Mouse (Mus musculus): ENCODE results near the gene Mta1. TPM values are rescaled to one million over a fixed set of nuclear protein-coding genes. Genes with fewer than 3 reads are reported as not detected.

Gene Mta1
- polyA plus RNA-seq, 1 experiment from 2014 or later = 17.2 TPM

- peak overlapping the region; percentile 88 for H3K27ac ChIP-seq
- no peaks in the 10 kb centered on the region for H3K27me3 ChIP-seq
- no peak overlapping the region for H3K9ac ChIP-seq (replicated peaks)
- H3K4me2 ChIP-seq (replicated peaks) = no peak overlapping the region
- H3K4me1 ChIP-seq (replicated peaks) = peaks cover 47% of the 10 kb centered on the region
- no peak for ATAC-seq
- H3K9me3 ChIP-seq = no peaks in the 10 kb centered on the region
- peaks cover 51% of the 10 kb centered on the region for H3K36me3 ChIP-seq
- H3K4me3 ChIP-seq (replicated peaks) = no peak overlapping the region
- 76% methylated on average over 6 of the region's 6 CpGs for WGBS
These were observed 40.2 kb downstream of the Mta1 start for GRCm38 (mm10) chr12:113138291-113138690.

- Histone ChIP-seq H3K4me2 (replicated peaks) (peak overlapping the region; percentile 82), H3K27me3 (no peaks in the 10 kb centered on the region), H3K4me3 (replicated peaks) (peak overlapping the region; percentile 74), H3K36me3 (peaks cover 51% of the 10 kb centered on the region), H3K27ac (peak overlapping the region; percentile 88), H3K9me3 (no peaks in the 10 kb centered on the region), H3K4me1 (replicated peaks) (peaks cover 49% of the 10 kb centered on the region), H3K9ac (replicated peaks) (peak overlapping the region; percentile 81)
- WGBS = 32% methylated on average over 11 of the region's 11 CpGs
- peak; percentile 5 for ATAC-seq
These were observed 41.1 kb downstream of the Mta1 start for GRCm38 (mm10) chr12:113138901-113139864.

DNA sequence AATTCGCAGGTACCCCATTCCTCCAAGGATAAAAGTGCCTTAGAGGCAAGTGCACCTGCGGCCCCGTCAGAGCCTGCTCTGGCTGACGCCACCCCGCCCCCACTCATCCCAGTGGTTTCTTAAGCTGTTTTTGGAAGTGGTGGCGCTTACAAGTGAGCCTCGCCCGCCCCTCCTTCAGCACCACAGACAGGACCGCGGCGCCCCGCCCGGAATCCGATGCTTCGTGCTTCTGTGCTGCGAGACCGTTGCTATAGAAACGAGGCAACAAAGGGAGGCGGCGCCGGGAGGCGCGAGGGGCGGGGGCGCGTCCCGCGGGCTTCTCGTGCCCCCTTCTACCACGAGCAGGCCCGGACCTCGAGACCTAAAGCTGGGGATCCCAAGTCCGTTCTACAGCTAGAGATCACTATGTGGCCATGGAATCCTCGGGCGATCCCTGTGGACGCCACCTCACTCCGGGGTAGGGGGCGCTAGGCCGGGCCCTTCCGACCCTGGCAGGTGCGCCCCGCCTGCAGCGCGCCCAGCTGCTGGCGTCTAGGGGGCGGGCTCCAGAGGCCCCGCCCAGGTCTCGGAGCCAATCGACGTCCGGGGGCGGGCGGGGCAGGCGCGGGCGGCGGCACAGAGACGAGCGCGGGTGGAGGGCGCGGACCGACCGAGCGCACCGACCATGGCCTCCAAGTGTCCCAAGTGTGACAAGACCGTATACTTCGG, 42.0 kb downstream of the Mta1 start, which contains the start of gene Crip2:
Crip2 (plus strand) TSS at position 329 of the 708 bp plus-strand sequence.
- peak within 1 kb of the TSS; percentile 88 for H3K27ac ChIP-seq
- peak; percentile 84 for ATAC-seq
- no peaks in the 10 kb centered on the region for H3K9me3 ChIP-seq
- no peaks in the 10 kb centered on the region for H3K27me3 ChIP-seq
- H3K4me3 ChIP-seq (replicated peaks) = peak within 1 kb of the TSS; percentile 74
- peak within 1 kb of the TSS; percentile 82 for H3K4me2 ChIP-seq (replicated peaks)
- H3K4me1 ChIP-seq (replicated peaks) = peaks cover 49% of the 10 kb centered on the region
- H3K9ac ChIP-seq (replicated peaks) = peak within 1 kb of the TSS; percentile 81
- H3K36me3 ChIP-seq = peaks cover 51% of the 10 kb centered on the region
- WGBS = under 1% methylated on average over 67 of the region's 68 CpGs

DNA sequence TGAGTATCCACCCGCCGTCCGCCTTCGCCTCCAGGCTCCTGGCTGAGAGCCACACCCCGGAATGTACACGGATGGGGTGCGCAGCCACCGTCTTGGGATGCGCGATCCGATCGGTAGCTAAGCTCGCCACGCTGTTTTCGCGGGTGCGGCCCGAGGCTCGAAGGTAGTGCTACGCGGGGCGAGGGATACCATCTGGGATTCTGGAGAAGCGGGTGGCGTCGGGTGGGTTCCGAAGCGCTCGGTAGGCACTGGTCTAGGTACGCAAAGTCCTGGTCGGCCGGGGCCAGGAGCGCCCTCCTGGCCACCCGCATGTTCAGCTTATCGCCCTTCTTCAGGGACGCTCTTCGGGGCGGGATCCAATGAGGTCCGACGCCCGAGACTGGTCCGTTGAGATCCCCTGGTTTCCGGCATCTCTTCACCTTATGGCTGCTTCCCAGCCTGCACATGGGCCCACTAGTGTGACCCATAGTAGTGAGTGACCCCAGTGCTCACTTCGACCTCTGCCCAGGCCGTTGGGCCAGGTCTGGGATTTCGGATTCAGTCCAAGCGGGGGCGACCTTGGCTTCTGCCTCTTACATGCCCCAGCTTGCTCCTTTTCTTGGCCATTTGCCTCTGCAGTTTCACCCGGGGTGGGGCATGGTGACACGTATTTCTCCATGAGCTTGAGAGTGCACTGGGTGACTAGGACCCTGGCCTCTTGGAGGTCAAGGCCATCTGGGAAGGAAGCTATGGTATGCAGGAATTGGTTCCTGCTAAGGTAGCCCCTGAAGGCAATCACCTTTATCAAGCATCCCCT, 42.7 kb downstream of the Mta1 start:
- 2% methylated on average over 47 of the region's 49 CpGs for WGBS
- H3K36me3 ChIP-seq = peaks cover 50% of the 10 kb centered on the region

GRCm38 (mm10) chr12:113141531-113141973, 43.5 kb downstream of the Mta1 start:
- ATAC-seq = no peak
- no peaks in the 10 kb centered on the region; the same call in 1 of the 2 replicates for H3K27me3 ChIP-seq
- peaks cover 52% of the 10 kb centered on the region for H3K4me1 ChIP-seq (replicated peaks)
- no peaks in the 10 kb centered on the region for H3K9me3 ChIP-seq
- H3K36me3 ChIP-seq = peaks cover 44% of the 10 kb centered on the region
- WGBS = 26% methylated on average over 8 of the region's 8 CpGs
- H3K4me2 ChIP-seq (replicated peaks) = peak overlapping the region; percentile 82
- H3K9ac ChIP-seq (replicated peaks) = peak overlapping the region; percentile 81
- H3K27ac ChIP-seq = peak overlapping the region; percentile 52
- peak overlapping the region; percentile 74 for H3K4me3 ChIP-seq (replicated peaks)

More for the DNA sequence above, 42.7 kb downstream of the Mta1 start:
- Histone ChIP-seq H3K4me1 (replicated peaks) (peaks cover 49% of the 10 kb centered on the region), H3K27ac (peak overlapping the region; percentile 88), H3K4me2 (replicated peaks) (peak overlapping the region; percentile 82), H3K27me3 (no peaks in the 10 kb centered on the region), H3K4me3 (replicated peaks) (peak overlapping the region; percentile 74), H3K9ac (replicated peaks) (peak overlapping the region; percentile 81), H3K9me3 (no peaks in the 10 kb centered on the region)
- no peak; the same call in 1 of the 2 replicates for ATAC-seq

DNA sequence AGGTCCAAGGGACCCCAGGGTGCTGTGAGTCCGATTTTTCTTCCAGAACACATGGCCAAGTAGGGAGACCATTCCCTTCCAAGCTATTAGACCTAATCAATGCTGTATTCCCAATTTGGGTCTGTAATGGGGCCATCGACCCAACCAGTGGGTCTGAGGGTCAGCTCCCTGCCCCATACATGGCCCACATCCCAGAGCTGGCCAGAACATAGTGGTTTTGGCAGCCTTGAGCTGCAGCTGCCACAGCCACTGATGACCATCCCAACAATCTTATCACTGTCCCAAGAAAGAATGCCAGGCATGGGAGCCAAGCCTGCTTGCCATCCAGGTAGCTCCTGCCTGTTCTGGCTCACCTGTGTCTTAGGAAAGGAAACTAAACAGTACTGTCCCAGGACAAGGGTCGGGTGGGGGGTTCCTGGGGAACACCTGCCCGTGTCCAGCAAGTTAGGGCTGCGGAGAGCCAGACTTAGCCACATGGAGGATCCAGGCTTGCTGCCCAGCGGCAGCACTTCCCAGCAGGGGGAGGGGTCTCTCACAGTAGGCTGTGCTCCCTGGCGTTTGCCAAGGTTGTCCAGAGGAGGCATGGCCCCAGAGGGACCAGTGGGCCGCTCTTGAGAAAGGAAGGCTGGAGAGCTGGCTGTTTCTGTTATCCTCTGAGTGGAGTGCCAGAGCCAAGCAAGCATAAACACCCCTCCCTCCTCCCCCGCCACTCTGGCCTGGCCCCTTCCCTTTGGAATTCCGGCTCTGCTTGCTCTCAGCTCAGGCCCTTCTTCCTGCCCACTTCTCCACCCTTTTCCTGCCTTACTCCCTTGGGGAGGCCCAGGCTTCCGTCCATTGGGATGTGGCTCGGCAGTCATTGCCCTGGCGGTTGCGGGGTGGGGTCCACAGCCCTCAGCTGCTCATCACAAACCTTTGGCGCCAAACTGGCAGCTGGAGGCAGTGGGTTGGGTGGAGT, 44.2 kb downstream of the Mta1 start:
- H3K4me3 ChIP-seq (replicated peaks) = peak overlapping the region; percentile 74
- H3K27me3 ChIP-seq = no peaks in the 10 kb centered on the region; the same call in 1 of the 2 replicates
- peak overlapping the region; percentile 82 for H3K4me2 ChIP-seq (replicated peaks)
- no peak for ATAC-seq
- WGBS = 19% methylated on average over 15 of the region's 15 CpGs
- H3K9me3 ChIP-seq = no peaks in the 10 kb centered on the region
- H3K9ac ChIP-seq (replicated peaks) = peak overlapping the region; percentile 81
- peak overlapping the region; percentile 52 for H3K27ac ChIP-seq
- peaks cover 36% of the 10 kb centered on the region for H3K36me3 ChIP-seq
- H3K4me1 ChIP-seq (replicated peaks) = peaks cover 54% of the 10 kb centered on the region

GRCm38 (mm10) chr12:113143164-113143563, 45.1 kb downstream of the Mta1 start:
- H3K9ac ChIP-seq (replicated peaks) = peak overlapping the region; percentile 81
- H3K4me1 ChIP-seq (replicated peaks) = peaks cover 58% of the 10 kb centered on the region
- peaks cover 30% of the 10 kb centered on the region for H3K36me3 ChIP-seq
- peak overlapping the region; percentile 74 for H3K4me3 ChIP-seq (replicated peaks)
- H3K27ac ChIP-seq = 0 out of 2 replicates have a peak overlapping the region, but pooled peaks have one; percentile 52
- H3K27me3 ChIP-seq = no peaks in the 10 kb centered on the region; the same call in 1 of the 2 replicates
- H3K4me2 ChIP-seq (replicated peaks) = peak overlapping the region; percentile 82
- 64% methylated on average over 7 of the region's 7 CpGs for WGBS
- no peaks in the 10 kb centered on the region for H3K9me3 ChIP-seq
- no peak for ATAC-seq

DNA sequence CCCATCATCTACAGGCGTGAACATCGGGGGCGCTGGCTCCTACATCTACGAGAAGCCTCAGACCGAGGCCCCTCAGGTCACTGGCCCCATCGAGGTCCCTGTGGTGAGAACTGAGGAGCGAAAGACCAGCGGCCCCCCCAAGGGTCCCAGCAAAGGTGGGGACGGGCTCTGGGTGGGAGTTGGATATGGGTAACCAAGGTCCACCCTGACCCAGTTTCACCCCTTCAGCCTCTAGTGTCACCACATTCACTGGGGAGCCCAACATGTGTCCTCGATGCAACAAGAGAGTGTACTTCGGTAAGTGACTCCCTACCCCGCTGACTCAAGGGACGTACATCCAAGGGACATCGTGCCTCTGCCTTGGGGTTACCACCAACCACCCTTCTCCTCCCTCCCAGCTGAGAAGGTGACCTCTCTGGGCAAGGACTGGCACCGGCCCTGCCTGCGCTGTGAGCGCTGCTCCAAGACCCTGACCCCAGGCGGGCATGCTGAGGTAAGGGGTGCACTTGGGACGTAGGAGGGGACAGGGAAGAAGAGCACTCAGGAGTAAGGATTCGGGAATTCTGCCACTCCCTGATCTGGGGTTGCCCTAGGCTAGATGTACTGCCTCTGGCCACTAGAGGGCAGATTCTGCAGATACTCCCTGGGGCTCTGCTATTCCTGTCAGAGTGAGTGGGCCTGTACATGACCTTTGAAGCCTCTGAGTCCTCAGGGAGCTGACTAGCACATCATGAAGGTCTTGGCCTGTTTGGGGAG, 46.1 kb downstream of the Mta1 start:
- no peaks in the 10 kb centered on the region for H3K9me3 ChIP-seq
- ATAC-seq = no peak

GRCm38 (mm10) chr12:113144886-113145285, 46.8 kb downstream of the Mta1 start:
- Histone ChIP-seq H3K9me3 (no peaks in the 10 kb centered on the region), H3K4me3 (replicated peaks) (no peak overlapping the region), H3K9ac (replicated peaks) (no peak overlapping the region), H3K27me3 (peaks cover 5% of the 10 kb centered on the region; the same call in 1 of the 2 replicates), H3K4me2 (replicated peaks) (no peak overlapping the region), H3K4me1 (replicated peaks) (peaks cover 48% of the 10 kb centered on the region), H3K36me3 (peaks cover 25% of the 10 kb centered on the region), H3K27ac (no peak overlapping the region)
- ATAC-seq = no peak
- WGBS = 95% methylated on average over 16 of the region's 16 CpGs

More for the DNA sequence above, 46.1 kb downstream of the Mta1 start:
- Histone ChIP-seq H3K4me3 (replicated peaks) (no peak overlapping the region), H3K27me3 (peaks cover 5% of the 10 kb centered on the region; the same call in 1 of the 2 replicates), H3K27ac (no peak overlapping the region), H3K4me2 (replicated peaks) (no peak overlapping the region), H3K9ac (replicated peaks) (no peak overlapping the region), H3K4me1 (replicated peaks) (peaks cover 55% of the 10 kb centered on the region), H3K36me3 (peaks cover 25% of the 10 kb centered on the region)
- 85% methylated on average over 20 of the region's 20 CpGs for WGBS

DNA sequence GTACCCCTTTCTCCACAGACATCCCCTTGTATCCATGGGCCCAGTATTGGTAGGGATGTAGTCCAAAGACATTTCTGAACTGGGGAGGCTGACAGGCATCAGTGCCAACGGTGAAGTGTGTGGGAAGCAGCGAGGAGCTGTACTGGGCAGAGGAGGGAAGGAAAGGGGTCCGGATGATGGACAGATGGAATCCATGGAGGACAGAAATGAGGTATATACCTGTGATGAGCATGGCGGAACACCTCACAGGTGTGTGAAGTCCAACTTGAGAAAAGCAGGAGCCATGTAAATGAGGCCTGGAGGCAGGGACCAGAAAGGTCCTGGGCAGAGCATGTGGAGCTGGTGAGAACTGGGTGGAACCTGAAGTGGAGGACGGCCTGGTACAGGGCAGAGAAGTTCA, 47.5 kb downstream of the Mta1 start:
- Histone ChIP-seq H3K36me3 (peaks cover 25% of the 10 kb centered on the region), H3K9me3 (no peaks in the 10 kb centered on the region), H3K27me3 (peaks cover 11% of the 10 kb centered on the region), H3K9ac (replicated peaks) (no peak overlapping the region), H3K4me2 (replicated peaks) (no peak overlapping the region), H3K27ac (no peak overlapping the region), H3K4me3 (replicated peaks) (no peak overlapping the region), H3K4me1 (replicated peaks) (peaks cover 47% of the 10 kb centered on the region)
- 86% methylated on average over 5 of the region's 5 CpGs for WGBS
- 0 out of 2 replicates have a peak, but pooled peaks have one; percentile 4 for ATAC-seq

All from midbrain, embryonic 13.5 days (tissue).